Mouse (Mus musculus): ENCODE results near the gene Pdss2. TPM values are rescaled to one million over a fixed set of nuclear protein-coding genes. Genes with fewer than 3 reads are reported as not detected.
"Not testable (repeated sequence)": the region's sequence is repeated elsewhere in the genome, so short reads cannot be mapped to it uniquely, and the experiment has no call there.

Pdss2 gene
- polyA plus RNA-seq, 1 experiment from 2014 or later = 16.8 TPM

DNA sequence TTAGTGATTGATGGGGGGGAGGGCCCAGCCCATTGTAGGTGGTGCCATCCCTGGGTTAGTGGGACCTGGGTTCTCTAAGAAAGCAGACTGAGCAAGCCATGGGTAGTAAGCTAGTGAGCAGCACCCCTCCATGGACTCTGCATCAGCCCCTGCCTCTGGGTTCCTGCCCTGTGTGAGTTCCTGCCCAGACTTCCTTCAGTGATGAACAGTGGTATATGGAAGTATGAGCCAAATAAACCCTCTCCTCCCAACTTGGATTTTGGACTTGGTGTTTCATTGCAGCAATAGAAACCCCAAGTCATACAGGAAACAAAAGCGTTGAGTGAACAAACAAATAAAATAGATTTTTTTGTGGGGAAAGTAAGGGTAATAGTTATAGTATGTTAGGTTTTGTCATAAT lies 35.7 kb downstream of the Pdss2 start:
- no CpG with 5 or more reads among the region's 1 CpGs for WGBS
- not testable (repeated sequence) for H3K27ac ChIP-seq (ENCODE audit: low read length); H3K36me3 ChIP-seq (ENCODE audit: control insufficient read depth, insufficient read depth, low read length); H3K4me2 ChIP-seq (ENCODE audit: low read length); H3K4me3 ChIP-seq (ENCODE audit: low read depth, low read length); H3K4me1 ChIP-seq (ENCODE audit: control insufficient read depth, insufficient read depth, low read length); ATAC-seq; H3K9me3 ChIP-seq (replicated peaks; ENCODE audit: control insufficient read depth, low read length, poor library complexity, severe bottlenecking); H3K9ac ChIP-seq (ENCODE audit: low read depth, low read length); H3K27me3 ChIP-seq (ENCODE audit: control insufficient read depth, insufficient read depth, low read depth, low read length)

DNA sequence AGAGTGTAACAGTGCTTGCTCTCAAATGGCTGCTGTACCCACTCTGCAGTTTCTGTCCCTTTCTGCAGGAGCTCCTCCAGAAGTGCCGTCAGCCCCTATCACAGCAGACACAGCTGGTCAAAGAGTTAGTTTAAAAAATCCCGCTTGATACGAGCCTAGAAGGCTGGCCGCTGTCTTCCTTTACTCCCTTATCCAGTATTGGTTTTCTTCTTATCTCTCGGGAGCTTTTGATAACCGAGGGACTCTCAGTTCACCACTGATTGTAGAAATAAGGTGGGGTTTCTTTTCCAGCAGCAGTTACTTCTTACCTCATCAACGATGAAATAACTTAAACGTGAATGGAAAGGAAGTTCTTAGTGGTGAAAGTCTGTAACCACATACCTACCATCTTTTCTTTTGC lies 36.2 kb downstream of the Pdss2 start:
- not testable (repeated sequence) for H3K9me3 ChIP-seq (replicated peaks; ENCODE audit: control insufficient read depth, low read length, poor library complexity, severe bottlenecking); H3K27me3 ChIP-seq (ENCODE audit: control insufficient read depth, insufficient read depth, low read depth, low read length); H3K27ac ChIP-seq (ENCODE audit: low read length); H3K9ac ChIP-seq (ENCODE audit: low read depth, low read length); H3K36me3 ChIP-seq (ENCODE audit: control insufficient read depth, insufficient read depth, low read length); ATAC-seq; H3K4me1 ChIP-seq (ENCODE audit: control insufficient read depth, insufficient read depth, low read length); H3K4me2 ChIP-seq (ENCODE audit: low read length); H3K4me3 ChIP-seq (ENCODE audit: low read depth, low read length)
- 92% methylated on average over 8 of the region's 8 CpGs for WGBS

DNA sequence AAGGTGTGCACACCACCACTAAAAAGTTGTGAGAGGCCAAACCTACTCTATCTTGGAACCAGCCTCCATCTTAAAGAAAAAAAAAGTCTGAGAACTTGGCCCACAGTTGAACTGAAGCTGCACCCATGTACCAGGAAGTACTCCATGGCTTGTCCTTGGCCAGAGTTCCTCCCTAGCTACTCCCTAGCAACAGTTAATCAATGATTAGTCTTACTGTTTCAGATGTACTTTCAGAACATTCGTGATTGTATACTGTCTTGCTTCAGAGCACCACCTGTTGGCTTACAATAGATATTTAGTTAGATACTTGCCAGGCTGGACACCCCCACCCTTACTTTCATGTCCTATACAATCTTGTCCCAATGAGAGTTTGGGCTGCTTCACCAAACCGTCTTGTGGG lies 50.0 kb downstream of the Pdss2 start:
- H3K36me3 ChIP-seq (ENCODE audit: control insufficient read depth, insufficient read depth, low read length) = no peaks in the 10 kb centered on the region
- no peak overlapping the region for H3K4me2 ChIP-seq (ENCODE audit: low read length)
- H3K4me1 ChIP-seq (ENCODE audit: control insufficient read depth, insufficient read depth, low read length) = 0 out of 2 replicates have a peak, but pooled peaks cover 3% of the 10 kb centered on the region
- ATAC-seq = no peak
- no peak overlapping the region for H3K4me3 ChIP-seq (ENCODE audit: low read depth, low read length)
- H3K27me3 ChIP-seq (ENCODE audit: control insufficient read depth, insufficient read depth, low read depth, low read length) = no peaks in the 10 kb centered on the region
- 80% methylated on average over 2 of the region's 2 CpGs for WGBS
- H3K9me3 ChIP-seq (replicated peaks; ENCODE audit: control insufficient read depth, low read length, poor library complexity, severe bottlenecking) = no peaks in the 10 kb centered on the region
- H3K9ac ChIP-seq (ENCODE audit: low read depth, low read length) = no peak overlapping the region
- no peak overlapping the region for H3K27ac ChIP-seq (ENCODE audit: low read length)

DNA sequence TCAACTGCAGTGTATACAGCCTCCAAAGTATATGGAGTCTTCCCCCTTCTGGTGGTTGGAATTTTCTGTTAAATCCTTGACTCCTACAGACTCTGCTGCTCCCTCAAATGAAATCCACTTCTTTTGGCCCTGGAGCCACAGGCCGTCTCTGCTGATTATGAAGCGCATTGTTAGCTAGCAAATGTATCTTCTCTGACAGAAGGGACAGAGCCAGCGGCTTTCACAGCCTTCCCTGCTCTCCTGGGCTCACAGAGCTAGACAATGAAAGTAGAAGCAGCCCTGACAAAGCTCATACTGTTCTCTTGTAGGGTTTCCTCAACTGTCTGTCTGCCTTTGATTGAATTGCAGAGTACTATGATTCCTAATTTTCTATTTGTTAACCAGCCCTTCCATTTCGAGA lies 51.1 kb downstream of the Pdss2 start:
- Histone ChIP-seq H3K27me3 (ENCODE audit: control insufficient read depth, insufficient read depth, low read depth, low read length) (no peaks in the 10 kb centered on the region), H3K4me3 (ENCODE audit: low read depth, low read length) (no peak overlapping the region), H3K4me2 (ENCODE audit: low read length) (no peak overlapping the region), H3K9me3 (replicated peaks; ENCODE audit: control insufficient read depth, low read length, poor library complexity, severe bottlenecking) (no peaks in the 10 kb centered on the region), H3K27ac (ENCODE audit: low read length) (no peak overlapping the region), H3K9ac (ENCODE audit: low read depth, low read length) (no peak overlapping the region), H3K4me1 (ENCODE audit: control insufficient read depth, insufficient read depth, low read length) (peaks cover 6% of the 10 kb centered on the region), H3K36me3 (ENCODE audit: control insufficient read depth, insufficient read depth, low read length) (no peaks in the 10 kb centered on the region)
- 50% methylated on average over 4 of the region's 4 CpGs for WGBS
- ATAC-seq = no peak

DNA sequence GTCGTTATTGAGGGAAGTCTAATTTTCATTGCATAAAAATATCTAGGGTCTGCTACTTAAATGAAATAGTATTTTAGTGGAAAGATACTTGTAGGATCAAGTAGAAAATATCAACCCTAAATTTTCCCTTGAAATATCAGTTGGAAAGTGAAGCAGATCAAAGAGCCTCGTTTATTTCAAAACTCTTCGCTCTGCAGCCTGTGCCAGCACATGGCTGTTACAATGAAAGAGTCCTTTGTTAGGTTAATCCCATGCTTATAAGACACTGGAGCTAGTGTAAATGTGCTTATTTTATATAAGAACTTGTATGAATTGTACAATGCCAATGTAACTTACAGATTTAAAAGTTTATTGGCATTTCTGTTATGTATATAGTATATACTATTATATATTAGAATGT lies 51.8 kb downstream of the Pdss2 start:
- Histone ChIP-seq H3K27me3 (ENCODE audit: control insufficient read depth, insufficient read depth, low read depth, low read length) (no peaks in the 10 kb centered on the region), H3K9ac (ENCODE audit: low read depth, low read length) (no peak overlapping the region), H3K27ac (ENCODE audit: low read length) (no peak overlapping the region), H3K4me1 (ENCODE audit: control insufficient read depth, insufficient read depth, low read length) (peaks cover 6% of the 10 kb centered on the region), H3K9me3 (replicated peaks; ENCODE audit: control insufficient read depth, low read length, poor library complexity, severe bottlenecking) (no peaks in the 10 kb centered on the region), H3K36me3 (ENCODE audit: control insufficient read depth, insufficient read depth, low read length) (no peaks in the 10 kb centered on the region), H3K4me2 (ENCODE audit: low read length) (no peak overlapping the region), H3K4me3 (ENCODE audit: low read depth, low read length) (no peak overlapping the region)
- WGBS = 42% methylated on average over 3 of the region's 3 CpGs
- ATAC-seq = no peak

DNA sequence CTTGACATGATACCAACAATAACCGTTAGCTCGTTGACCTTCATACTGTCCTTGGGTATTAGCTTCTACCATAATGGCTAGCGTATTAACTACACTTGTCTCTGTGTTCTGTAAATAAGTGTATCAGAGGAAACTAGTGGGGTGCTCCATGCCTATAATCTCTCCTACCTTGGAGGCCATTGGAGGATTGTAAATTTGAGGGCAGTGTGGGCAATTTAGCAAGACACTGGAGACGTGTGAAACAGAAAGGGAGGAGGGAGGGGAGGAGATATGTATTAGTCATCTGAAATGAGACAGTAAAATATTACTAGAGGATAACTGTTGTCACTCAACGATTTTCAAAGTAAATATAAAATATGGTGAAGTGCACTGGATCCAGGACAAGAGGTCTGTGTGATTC lies 54.2 kb downstream of the Pdss2 start:
- Histone ChIP-seq H3K27me3 (ENCODE audit: control insufficient read depth, insufficient read depth, low read depth, low read length) (no peaks in the 10 kb centered on the region), H3K4me1 (ENCODE audit: control insufficient read depth, insufficient read depth, low read length) (peaks cover 10% of the 10 kb centered on the region), H3K27ac (ENCODE audit: low read length) (no peak overlapping the region), H3K36me3 (ENCODE audit: control insufficient read depth, insufficient read depth, low read length) (no peaks in the 10 kb centered on the region), H3K9ac (ENCODE audit: low read depth, low read length) (no peak overlapping the region), H3K4me2 (ENCODE audit: low read length) (no peak overlapping the region), H3K4me3 (ENCODE audit: low read depth, low read length) (no peak overlapping the region), H3K9me3 (replicated peaks; ENCODE audit: control insufficient read depth, low read length, poor library complexity, severe bottlenecking) (no peaks in the 10 kb centered on the region)
- no peak for ATAC-seq
- 71% methylated on average over 5 of the region's 5 CpGs for WGBS

DNA sequence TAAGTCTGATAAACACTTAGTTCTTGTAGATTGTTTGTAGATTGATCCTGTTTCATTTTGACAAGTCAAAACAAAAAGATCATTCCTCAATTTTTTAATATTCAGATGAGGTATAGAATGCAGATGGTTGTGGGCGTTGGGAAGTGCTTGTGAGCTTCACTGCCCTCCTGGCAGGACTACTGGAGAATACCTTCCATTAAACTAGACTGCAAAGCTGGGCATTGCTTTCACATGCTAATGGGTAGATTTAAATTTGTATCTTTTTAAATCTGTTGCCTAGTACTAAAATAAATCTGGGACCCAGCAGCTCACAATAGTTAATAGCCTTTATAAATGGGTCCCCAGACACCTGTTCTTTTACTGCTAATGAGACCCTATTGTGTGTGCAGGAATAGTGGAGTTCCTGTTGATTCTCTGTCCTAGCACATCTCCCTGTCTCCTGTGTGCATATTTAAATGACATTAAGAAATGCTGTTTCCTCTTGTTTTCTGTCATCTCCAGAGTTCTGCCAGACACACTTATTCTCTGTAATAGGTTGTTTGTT lies 54.9 kb downstream of the Pdss2 start:
- WGBS = 17% methylated on average over 1 of the region's 1 CpGs
- Histone ChIP-seq H3K4me1 (ENCODE audit: control insufficient read depth, insufficient read depth, low read length) (peaks cover 10% of the 10 kb centered on the region), H3K27me3 (ENCODE audit: control insufficient read depth, insufficient read depth, low read depth, low read length) (no peaks in the 10 kb centered on the region), H3K9me3 (replicated peaks; ENCODE audit: control insufficient read depth, low read length, poor library complexity, severe bottlenecking) (no peaks in the 10 kb centered on the region), H3K9ac (ENCODE audit: low read depth, low read length) (no peak overlapping the region), H3K36me3 (ENCODE audit: control insufficient read depth, insufficient read depth, low read length) (no peaks in the 10 kb centered on the region), H3K4me3 (ENCODE audit: low read depth, low read length) (no peak overlapping the region), H3K27ac (ENCODE audit: low read length) (0 out of 2 replicates have a peak overlapping the region, but pooled peaks have one; percentile 33), H3K4me2 (ENCODE audit: low read length) (no peak overlapping the region)
- no peak for ATAC-seq

DNA sequence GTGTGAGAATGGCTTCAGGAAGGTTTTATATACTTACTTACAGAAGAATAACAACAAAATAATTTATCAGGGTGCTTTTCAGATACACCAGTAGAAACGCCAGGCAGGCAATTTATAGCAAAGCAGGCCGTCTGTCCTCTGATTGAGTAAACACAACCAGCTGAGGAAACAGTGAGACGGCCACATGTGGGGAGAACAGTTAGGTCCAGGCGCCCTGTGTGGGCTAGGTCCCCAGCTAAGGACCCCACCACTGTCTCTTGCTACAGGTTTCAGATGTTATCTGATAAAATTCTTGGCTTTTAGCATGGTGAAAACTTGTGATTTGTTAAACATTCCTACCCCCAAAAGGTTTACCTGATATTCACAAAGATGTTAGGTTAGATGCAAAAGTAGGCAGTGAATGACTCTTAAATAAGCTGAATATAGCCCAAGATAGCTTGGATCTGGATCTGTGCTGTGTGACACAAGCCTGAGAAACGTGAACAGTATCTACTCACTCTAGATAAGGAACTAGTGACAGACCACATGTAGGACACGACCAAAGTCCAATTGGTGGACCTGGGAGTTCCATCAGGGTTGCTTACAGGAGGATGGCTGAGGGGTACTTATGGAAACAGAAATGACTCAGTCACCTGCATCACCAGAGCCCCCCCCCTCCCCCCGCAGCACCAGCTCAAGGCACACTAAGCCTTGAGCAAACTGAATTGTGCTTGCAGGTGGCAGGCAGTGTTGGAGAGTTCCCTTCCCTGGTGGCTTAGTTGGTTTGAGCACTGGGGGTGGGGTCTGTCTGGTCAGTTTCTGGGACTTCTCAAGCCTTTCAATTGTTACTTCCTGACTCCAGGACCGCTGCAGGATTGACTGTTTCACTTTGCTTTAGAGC lies 56.2 kb downstream of the Pdss2 start:
- H3K4me1 ChIP-seq (ENCODE audit: control insufficient read depth, insufficient read depth, low read length) = peaks cover 10% of the 10 kb centered on the region
- no peak overlapping the region for H3K4me3 ChIP-seq (ENCODE audit: low read depth, low read length)
- no peak overlapping the region for H3K27ac ChIP-seq (ENCODE audit: low read length)
- no peaks in the 10 kb centered on the region for H3K27me3 ChIP-seq (ENCODE audit: control insufficient read depth, insufficient read depth, low read depth, low read length)
- H3K4me2 ChIP-seq (ENCODE audit: low read length) = no peak overlapping the region
- WGBS = 69% methylated on average over 8 of the region's 8 CpGs
- H3K9ac ChIP-seq (ENCODE audit: low read depth, low read length) = no peak overlapping the region
- no peaks in the 10 kb centered on the region for H3K36me3 ChIP-seq (ENCODE audit: control insufficient read depth, insufficient read depth, low read length)
- H3K9me3 ChIP-seq (replicated peaks; ENCODE audit: control insufficient read depth, low read length, poor library complexity, severe bottlenecking) = no peaks in the 10 kb centered on the region
- ATAC-seq = no peak

DNA sequence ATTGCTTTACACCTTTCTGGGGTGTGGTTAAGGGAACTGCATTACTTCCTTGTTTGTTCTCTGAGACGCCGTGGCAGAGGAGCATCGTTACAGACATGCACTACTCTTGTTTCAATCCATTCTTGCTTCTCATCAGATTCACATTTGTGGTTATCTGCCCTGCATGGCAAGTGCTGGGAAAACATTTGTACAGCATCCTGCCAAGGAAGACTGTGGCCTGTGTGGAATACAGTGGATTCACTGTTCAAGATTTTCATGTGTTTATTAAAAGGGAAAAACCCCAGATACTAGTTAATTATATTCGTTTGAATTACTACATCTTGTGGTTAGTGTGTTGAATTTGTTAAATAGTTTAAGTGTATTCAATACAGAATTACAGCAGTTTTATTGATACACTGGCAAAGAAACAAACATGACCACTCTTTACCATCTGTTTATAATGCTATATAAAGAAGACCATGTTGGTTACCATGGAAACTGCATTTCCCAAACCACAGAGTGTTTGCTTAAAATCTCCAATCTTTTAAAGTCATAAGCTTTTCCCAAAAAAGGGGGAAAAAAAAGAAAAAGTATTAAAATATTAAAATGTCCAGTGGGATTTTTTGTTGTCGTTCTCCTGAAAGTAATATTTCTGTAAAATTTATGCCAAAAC lies 58.5 kb downstream of the Pdss2 start:
- Histone ChIP-seq H3K9me3 (replicated peaks; ENCODE audit: control insufficient read depth, low read length, poor library complexity, severe bottlenecking) (no peaks in the 10 kb centered on the region), H3K4me2 (ENCODE audit: low read length) (no peak overlapping the region), H3K36me3 (ENCODE audit: control insufficient read depth, insufficient read depth, low read length) (no peaks in the 10 kb centered on the region), H3K27me3 (ENCODE audit: control insufficient read depth, insufficient read depth, low read depth, low read length) (no peaks in the 10 kb centered on the region), H3K27ac (ENCODE audit: low read length) (peak overlapping the region; percentile 70), H3K4me1 (ENCODE audit: control insufficient read depth, insufficient read depth, low read length) (peaks cover 10% of the 10 kb centered on the region), H3K4me3 (ENCODE audit: low read depth, low read length) (no peak overlapping the region), H3K9ac (ENCODE audit: low read depth, low read length) (no peak overlapping the region)
- 64% methylated on average over 5 of the region's 5 CpGs for WGBS
- ATAC-seq = no peak; the same call in 1 of the 2 replicates
